Mouse (Mus musculus): Measurements from ENCODE around the gene Fbn1. TPM values are rescaled to one million over a fixed set of nuclear protein-coding genes. Genes with fewer than 3 reads are reported as not detected.

Gene Fbn1
- total and polyA plus RNA-seq, 3 experiments: 15.0 to 43.9 (median 28.8) TPM

GRCm38 (mm10) chr2:125318371-125319061 is 189.3 kb downstream of the Fbn1 start:
- intact Hi-C loops (cut with DNase I): no loop called here
- 64% methylated on average over 5 of the region's 5 CpGs for WGBS
- TF ChIP-seq EP300 (IDR thresholded peaks at IDR 0.05; ENCODE audit: insufficient read depth, low read depth, low read length) (no peak), CTCF (IDR thresholded peaks at IDR 0.05) (no peak), POLR2A (IDR thresholded peaks at IDR 0.05; ENCODE audit: insufficient read depth, low read depth, low read length) (no peak)
- no peak for DNase-seq
- H3K27ac ChIP-seq: no peak overlapping the region
- peaks cover 1% of the 10 kb centered on the region; the same call in 1 of the 2 replicates for H3K4me1 ChIP-seq (ENCODE audit: control insufficient read depth, insufficient read depth, low read length)
- no peaks in the 10 kb centered on the region for H3K27me3 ChIP-seq (ENCODE audit: control insufficient read depth, insufficient read depth, low read length)
- H3K9ac ChIP-seq (ENCODE audit: low read depth, low read length): no peak overlapping the region
- H3K79me2 ChIP-seq (replicated peaks; ENCODE audit: control insufficient read depth, insufficient read depth, low read length): no peaks in the 10 kb centered on the region
- no peak overlapping the region for H3K4me3 ChIP-seq
- H3K36me3 ChIP-seq (ENCODE audit: control insufficient read depth, insufficient read depth, low read length): peaks cover 6% of the 10 kb centered on the region

DNA sequence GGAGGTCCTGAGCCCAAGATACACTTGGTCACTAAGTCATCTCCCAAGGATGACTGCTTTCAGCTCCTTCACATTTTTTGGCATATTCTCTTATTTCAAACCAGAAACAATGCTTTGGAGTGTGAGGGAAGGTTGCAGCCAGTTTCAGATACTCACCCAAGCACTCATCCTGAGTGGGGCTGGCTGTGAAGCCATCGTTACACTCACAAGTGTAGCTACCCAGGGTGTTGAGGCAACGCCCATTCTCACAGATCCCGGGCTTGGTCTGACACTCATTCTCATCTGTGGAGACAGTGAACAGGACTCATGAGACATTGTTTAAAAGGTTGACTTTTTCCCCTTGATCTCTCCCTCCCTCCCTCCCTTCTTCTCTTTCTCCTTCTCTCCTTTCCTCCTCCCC is 192.6 kb downstream of the Fbn1 start:
- Histone ChIP-seq H3K27ac (no peak overlapping the region), H3K27me3 (ENCODE audit: control insufficient read depth, insufficient read depth, low read length) (no peaks in the 10 kb centered on the region), H3K4me1 (ENCODE audit: control insufficient read depth, insufficient read depth, low read length) (peaks cover 1% of the 10 kb centered on the region; the same call in 1 of the 2 replicates), H3K36me3 (ENCODE audit: control insufficient read depth, insufficient read depth, low read length) (peaks cover 4% of the 10 kb centered on the region), H3K79me2 (replicated peaks; ENCODE audit: control insufficient read depth, insufficient read depth, low read length) (no peaks in the 10 kb centered on the region), H3K9ac (ENCODE audit: low read depth, low read length) (no peak overlapping the region), H3K4me3 (no peak overlapping the region)
- no peak for TF ChIP-seq POLR2A (IDR thresholded peaks at IDR 0.05; ENCODE audit: insufficient read depth, low read depth, low read length)
- no peak for TF ChIP-seq CTCF (IDR thresholded peaks at IDR 0.05)
- no peak for TF ChIP-seq EP300 (IDR thresholded peaks at IDR 0.05; ENCODE audit: insufficient read depth, low read depth, low read length)
- DNase-seq: no peak
- intact Hi-C loops (cut with DNase I): no loop called here
- WGBS: 84% methylated on average over 3 of the region's 3 CpGs

DNA sequence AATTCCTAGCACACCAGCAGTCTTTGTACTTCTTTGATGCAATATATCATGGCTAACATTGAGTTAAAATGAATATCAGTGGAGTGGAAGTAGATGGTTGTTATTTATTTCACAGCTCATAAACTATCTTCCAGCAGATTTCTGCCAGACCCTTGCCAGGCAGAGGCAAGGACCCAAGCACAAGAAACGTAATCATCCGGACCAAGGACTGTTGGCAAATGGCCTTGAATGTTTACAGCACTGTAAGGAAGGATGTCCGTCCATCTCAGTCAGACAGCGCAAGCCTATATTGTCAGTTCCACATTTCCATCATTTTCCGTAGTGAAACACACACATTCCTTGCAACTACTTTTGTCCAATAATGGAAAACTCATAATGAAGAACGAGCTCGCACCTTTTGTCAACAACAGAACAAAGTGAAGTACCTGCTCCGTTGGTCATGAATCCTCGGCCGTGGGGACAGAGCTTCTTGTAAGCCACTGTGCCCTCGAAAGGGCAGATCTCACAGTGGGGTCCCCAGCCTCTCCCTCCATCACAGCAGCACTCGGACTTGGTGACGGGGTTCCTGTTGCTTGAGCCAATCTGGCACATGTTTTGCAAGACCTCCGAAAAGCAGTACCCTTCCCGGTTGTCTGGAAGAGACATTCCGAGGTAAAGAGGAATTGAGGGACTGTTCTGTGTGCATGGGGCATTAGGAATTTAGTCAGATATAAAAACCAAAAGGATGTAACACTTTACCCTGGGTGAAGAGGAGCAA is 193.4 kb downstream of the Fbn1 start:
- Histone ChIP-seq H3K79me2 (replicated peaks; ENCODE audit: control insufficient read depth, insufficient read depth, low read length) (no peaks in the 10 kb centered on the region), H3K27ac (no peak overlapping the region), H3K4me1 (ENCODE audit: control insufficient read depth, insufficient read depth, low read length) (peaks cover 1% of the 10 kb centered on the region; the same call in 1 of the 2 replicates), H3K27me3 (ENCODE audit: control insufficient read depth, insufficient read depth, low read length) (no peaks in the 10 kb centered on the region), H3K4me3 (no peak overlapping the region), H3K36me3 (ENCODE audit: control insufficient read depth, insufficient read depth, low read length) (no peaks in the 10 kb centered on the region; the same call in 1 of the 2 replicates), H3K9ac (ENCODE audit: low read depth, low read length) (no peak overlapping the region)
- DNase-seq: no peak
- intact Hi-C loops (cut with DNase I): no loop called here
- 83% methylated on average over 16 of the region's 16 CpGs for WGBS
- no peak for TF ChIP-seq EP300 (IDR thresholded peaks at IDR 0.05; ENCODE audit: insufficient read depth, low read depth, low read length)
- no peak for TF ChIP-seq CTCF (IDR thresholded peaks at IDR 0.05)

DNA sequence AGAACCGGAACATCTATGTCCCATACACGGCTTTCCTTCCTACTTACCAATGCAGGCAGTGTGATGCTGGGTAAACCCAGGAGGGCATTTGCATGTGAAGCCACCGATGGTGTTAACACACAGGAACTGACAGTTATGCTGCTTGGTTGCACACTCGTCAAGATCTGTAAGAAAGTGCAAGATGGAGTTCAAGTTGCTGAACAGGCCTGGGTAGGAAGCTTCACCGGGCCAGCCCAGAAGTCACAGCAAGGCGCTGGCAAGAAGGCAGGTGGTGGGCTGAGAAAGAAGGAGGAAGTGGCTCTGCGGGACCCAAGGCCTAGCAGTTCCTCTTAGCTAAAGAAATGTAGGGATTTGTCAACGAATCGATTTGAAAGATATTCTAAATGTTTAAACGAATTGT is 198.1 kb downstream of the Fbn1 start:
- Histone ChIP-seq H3K9ac (ENCODE audit: low read depth, low read length) (no peak overlapping the region), H3K27me3 (ENCODE audit: control insufficient read depth, insufficient read depth, low read length) (no peaks in the 10 kb centered on the region), H3K4me1 (ENCODE audit: control insufficient read depth, insufficient read depth, low read length) (no peaks in the 10 kb centered on the region), H3K27ac (no peak overlapping the region), H3K4me3 (no peak overlapping the region), H3K36me3 (ENCODE audit: control insufficient read depth, insufficient read depth, low read length) (no peaks in the 10 kb centered on the region), H3K79me2 (replicated peaks; ENCODE audit: control insufficient read depth, insufficient read depth, low read length) (no peaks in the 10 kb centered on the region)
- WGBS: 84% methylated on average over 10 of the region's 10 CpGs
- intact Hi-C loops (cut with DNase I): no loop called here
- DNase-seq: no peak
- TF ChIP-seq POLR2A (IDR thresholded peaks at IDR 0.05; ENCODE audit: insufficient read depth, low read depth, low read length): no peak
- TF ChIP-seq CTCF (IDR thresholded peaks at IDR 0.05): no peak
- TF ChIP-seq EP300 (IDR thresholded peaks at IDR 0.05; ENCODE audit: insufficient read depth, low read depth, low read length): no peak

GRCm38 (mm10) chr2:125305671-125306070 is 202.1 kb downstream of the Fbn1 start:
- no peaks in the 10 kb centered on the region for H3K27me3 ChIP-seq (ENCODE audit: control insufficient read depth, insufficient read depth, low read length)
- 82% methylated on average over 3 of the region's 3 CpGs for WGBS

DNA sequence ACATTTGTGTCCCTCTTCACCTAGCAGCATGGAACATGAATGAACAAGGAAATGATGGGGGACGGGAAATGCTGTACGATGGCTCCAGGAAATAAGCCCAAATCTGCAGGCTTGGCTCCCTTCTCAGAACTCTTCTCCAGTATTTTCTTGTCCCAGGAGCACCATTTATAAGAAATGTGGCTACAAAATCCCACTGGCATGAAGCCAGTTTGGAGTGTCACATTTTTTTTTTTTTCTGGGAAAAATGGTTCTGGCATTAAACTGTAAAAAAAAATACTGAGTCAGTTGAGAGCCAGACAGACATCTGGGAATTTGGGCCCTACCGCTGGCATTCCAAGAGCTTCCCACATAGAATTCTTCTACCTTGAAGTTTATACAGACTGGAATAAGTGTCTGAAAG is 203.0 kb downstream of the Fbn1 start:
- Histone ChIP-seq H3K27ac (no peak overlapping the region; the same call in 1 of the 2 replicates), H3K36me3 (ENCODE audit: control insufficient read depth, insufficient read depth, low read length) (no peaks in the 10 kb centered on the region; the same call in 1 of the 2 replicates), H3K79me2 (replicated peaks; ENCODE audit: control insufficient read depth, insufficient read depth, low read length) (no peaks in the 10 kb centered on the region), H3K4me1 (ENCODE audit: control insufficient read depth, insufficient read depth, low read length) (peaks cover 3% of the 10 kb centered on the region), H3K27me3 (ENCODE audit: control insufficient read depth, insufficient read depth, low read length) (no peaks in the 10 kb centered on the region), H3K4me3 (no peak overlapping the region), H3K9ac (ENCODE audit: low read depth, low read length) (no peak overlapping the region)
- no peak for DNase-seq
- 63% methylated on average over 3 of the region's 3 CpGs for WGBS
- intact Hi-C loops (cut with DNase I): no loop called here
- no peak for TF ChIP-seq EP300 (IDR thresholded peaks at IDR 0.05; ENCODE audit: insufficient read depth, low read depth, low read length)

More at GRCm38 (mm10) chr2:125305671-125306070, 202.1 kb downstream of the Fbn1 start:
- Histone ChIP-seq H3K27ac (no peak overlapping the region), H3K4me1 (ENCODE audit: control insufficient read depth, insufficient read depth, low read length) (peaks cover 3% of the 10 kb centered on the region), H3K4me3 (no peak overlapping the region), H3K9ac (ENCODE audit: low read depth, low read length) (no peak overlapping the region), H3K79me2 (replicated peaks; ENCODE audit: control insufficient read depth, insufficient read depth, low read length) (no peaks in the 10 kb centered on the region), H3K36me3 (ENCODE audit: control insufficient read depth, insufficient read depth, low read length) (no peaks in the 10 kb centered on the region; the same call in 1 of the 2 replicates)
- intact Hi-C loops (cut with DNase I): no loop called here
- TF ChIP-seq CTCF (IDR thresholded peaks at IDR 0.05) (no peak), EP300 (IDR thresholded peaks at IDR 0.05; ENCODE audit: insufficient read depth, low read depth, low read length) (no peak), POLR2A (IDR thresholded peaks at IDR 0.05; ENCODE audit: insufficient read depth, low read depth, low read length) (no peak)
- DNase-seq: no peak

Measured in heart, adult 2 months (tissue).